Mouse (Mus musculus) gastrocnemius, postnatal 14 days (tissue): ENCODE measurements around the gene Rnf26. TPM values are rescaled to one million over a fixed set of nuclear protein-coding genes. Genes with fewer than 3 reads are reported as not detected.
"Not testable (repeated sequence)": the region's sequence is repeated elsewhere in the genome, so short reads cannot be mapped to it uniquely, and the experiment has no call there.

Source experiments
- DNase-seq: peaks from one replicate; pipeline ENCODE4 v3.0.0; 2021; ENCODE audit warnings: mixed read lengths
- intact Hi-C: fragments of 180-260 bp; cut with DNase I; formaldehyde crosslinking; loops from one replicate; pipeline ENCODE4 v1.15.1; 2025; ENCODE audit warnings: low total_unique reads
- total RNA-seq, 2 experiments: library from RNA; stranded (reverse); gene quantifications; 2 replicates each; pipeline ENCODE4 v1.2.3; 2021

The Rnf26 gene
- total RNA-seq, 2 experiments from 2014 or later, result 6.4 to 8.4 TPM

DNA sequence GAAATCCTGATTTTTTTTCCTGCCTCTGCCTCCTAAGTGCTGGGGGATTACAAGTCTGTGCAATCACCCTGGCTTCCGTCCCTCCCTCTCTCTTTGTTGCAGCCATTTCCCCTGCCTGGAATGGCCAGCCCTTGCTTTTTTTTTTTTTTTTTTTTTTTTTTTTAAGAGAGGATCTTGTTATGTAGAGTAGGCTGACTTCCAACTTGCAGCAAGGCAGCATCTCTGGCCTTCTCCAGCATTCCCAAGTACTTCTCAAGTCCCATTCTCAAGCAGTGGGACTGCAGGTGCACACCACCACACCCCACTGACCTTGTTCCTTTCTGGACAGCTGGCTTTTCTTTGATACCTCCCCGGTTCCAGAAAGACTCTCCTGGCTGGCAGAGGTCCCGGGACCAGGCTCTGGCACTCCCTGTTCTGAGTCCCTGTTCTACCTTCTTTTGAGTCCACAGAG is 14.1 kb upstream of the Rnf26 start:
- intact Hi-C loops, result no loop called here

DNA sequence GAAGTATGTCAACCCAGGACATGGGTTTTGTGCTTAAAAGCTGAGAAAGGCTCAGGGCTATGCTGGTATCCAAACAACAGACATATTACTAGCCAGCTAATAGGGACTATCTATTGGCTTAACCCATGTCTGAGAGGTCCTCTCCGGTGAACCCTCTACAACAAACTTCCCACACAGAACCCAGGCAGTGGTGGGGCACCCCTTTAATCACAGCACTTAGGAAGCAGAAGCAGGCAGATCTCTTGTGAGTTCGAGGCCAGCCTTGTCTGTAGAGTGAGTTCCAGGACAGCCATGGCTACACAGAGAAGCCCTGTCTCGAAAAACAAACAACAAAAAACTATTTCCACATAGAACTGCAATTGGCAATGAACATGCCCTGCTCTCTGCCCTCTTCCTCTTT is 13.4 kb upstream of the Rnf26 start:
- intact Hi-C loops, result no loop called here
- no peak for DNase-seq

More for the DNA sequence above, 14.1 kb upstream of the Rnf26 start:
- no peak for DNase-seq

DNA sequence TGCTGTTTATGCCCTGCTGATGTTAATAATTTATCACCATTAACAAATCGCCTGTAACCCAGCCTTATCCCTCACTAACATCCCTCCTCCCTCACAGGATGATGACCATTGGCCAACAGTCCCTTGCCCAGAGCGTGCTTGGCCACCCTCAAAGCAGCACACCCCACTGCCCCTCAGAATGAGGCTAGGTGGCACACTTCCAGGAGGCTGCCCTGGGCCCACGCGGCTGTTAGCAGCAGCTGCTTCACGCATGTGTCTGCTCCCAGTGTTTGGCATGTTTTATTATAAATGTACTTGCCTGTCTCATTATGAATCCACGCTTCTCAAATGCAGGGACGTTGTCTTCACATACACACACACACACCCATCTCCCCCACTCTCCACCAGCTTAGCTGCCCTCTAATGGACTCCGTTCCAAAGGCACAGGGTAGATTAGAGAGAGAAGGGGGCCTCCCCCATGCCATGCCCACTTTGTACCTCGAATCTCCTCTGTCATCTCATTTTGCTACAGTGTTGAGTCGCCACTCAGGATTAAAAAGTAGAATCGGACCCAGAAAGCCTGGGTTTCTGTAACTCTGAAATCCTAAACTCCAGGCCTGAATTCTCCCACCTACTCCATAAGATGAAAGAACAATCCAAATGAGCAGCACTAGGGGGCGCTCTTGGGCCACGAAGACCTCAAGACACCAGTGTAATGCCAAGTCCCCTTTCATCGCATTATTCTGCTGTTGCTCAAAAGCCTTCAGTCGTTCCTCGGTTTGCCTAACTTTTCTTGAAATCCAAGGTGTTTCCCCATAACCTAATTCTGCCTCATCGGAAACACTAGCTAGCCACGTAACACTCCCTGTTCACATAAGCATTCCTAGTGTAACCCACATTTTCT is 12.5 kb upstream of the Rnf26 start:
- intact Hi-C loops, result no loop called here
- peak; percentile 82 for DNase-seq

DNA sequence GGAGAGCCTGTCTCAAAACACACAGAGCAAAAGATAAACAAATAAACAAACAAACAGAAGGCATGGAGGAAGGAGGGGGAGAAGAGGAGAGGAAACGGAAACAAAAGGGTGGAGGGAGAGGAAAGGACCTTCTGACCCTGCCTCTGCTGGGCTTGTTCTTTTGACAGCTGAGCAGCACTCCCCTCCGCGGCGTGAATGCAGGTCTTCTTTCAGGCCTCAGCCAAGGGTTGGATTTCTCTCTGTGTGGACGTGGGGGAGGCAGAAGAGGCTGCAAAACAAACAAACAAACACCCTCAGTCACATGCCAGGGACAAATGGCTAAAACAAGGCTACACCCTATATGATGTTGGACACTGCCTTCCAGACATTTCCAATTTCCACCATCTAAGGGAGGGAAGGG is 11.7 kb upstream of the Rnf26 start:
- no peak for DNase-seq
- intact Hi-C loops, result no loop called here

DNA sequence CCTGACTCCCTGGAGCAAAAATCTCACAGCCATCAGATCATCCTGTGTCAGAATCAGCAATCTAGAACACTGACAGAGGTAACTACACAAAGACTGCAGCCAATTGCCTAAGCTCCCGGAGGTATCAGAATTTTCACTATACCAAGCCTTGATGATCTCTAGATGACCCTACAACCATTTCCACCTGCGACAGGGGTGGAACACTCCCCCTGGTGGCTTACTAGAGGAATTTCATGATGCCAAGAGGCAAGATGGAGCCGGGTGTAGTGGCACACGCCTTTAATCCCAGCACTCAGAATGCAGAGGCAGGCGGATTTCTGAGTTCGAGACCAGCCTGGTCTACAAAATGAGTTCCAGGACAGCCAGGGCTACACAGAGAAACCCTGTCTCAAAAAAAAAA is 11.0 kb upstream of the Rnf26 start:
- DNase-seq, result no peak
- intact Hi-C loops, result no loop called here

DNA sequence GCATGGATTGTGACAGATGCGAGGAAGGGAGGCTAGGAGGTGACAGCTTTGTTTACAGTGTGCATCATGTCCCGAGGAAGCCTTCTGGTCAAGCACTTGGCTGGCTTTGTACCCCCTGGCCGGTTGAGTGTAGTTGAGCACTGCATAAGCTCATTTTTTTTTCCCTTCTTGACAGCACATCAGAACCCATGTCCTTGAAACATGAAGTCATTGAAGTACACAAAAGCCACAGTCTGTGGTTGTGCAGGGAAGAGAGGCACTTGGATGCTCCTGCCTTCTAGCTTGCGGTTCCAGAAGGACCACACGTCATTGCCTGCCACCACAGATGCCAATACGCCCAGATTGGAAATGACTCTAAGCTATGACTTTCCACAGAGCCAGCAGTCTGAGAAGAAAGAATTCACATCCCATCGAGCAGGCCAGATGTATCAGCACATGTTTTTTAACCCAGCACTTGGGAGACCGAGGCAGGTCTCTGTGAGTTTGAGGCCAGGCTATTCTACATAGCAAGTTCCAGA is 6.7 kb upstream of the Rnf26 start:
- intact Hi-C loops, result no loop called here

DNA sequence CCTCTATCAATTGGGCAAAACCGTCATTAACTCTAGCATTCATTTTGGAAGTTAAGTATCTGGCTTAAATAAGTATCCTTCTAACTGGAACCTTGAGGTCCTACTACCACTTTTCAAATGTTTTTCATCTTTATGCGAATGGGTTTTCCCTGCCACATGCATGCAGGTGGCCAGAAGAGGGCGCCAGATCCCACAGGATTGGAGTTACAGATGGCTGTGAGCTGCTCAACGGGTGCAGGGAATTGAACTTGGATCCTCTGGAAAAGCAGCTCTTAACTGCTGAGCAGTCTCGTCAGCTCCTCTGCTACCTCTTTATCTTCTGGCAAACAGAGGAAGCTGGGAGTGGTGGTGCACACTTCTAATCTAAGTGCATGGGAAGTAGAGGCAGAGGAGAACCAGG is 5.7 kb upstream of the Rnf26 start:
- intact Hi-C loops, result no loop called here
- no peak for DNase-seq

More for the DNA sequence above, 6.7 kb upstream of the Rnf26 start:
- DNase-seq, result no peak

DNA sequence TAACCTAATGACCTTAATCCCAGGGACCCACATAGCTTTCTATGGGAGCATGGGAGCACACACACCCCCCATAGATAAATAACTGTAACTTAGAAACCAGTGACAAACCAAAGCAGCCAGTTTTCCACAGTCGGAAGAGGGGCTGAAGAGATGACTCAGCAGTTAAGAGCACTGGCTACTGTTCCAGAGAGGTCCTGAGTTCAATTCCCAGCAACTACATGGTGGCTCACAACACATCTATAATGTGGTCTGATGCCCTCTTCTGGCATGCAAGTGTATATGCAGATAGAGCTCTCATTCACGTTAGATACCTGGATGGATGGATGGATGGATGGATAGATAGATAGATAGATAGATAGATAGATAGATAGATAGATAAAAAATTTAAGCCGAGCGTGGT is 2.9 kb upstream of the Rnf26 start:
- intact Hi-C loops, result no loop called here
- DNase-seq, result no peak

DNA sequence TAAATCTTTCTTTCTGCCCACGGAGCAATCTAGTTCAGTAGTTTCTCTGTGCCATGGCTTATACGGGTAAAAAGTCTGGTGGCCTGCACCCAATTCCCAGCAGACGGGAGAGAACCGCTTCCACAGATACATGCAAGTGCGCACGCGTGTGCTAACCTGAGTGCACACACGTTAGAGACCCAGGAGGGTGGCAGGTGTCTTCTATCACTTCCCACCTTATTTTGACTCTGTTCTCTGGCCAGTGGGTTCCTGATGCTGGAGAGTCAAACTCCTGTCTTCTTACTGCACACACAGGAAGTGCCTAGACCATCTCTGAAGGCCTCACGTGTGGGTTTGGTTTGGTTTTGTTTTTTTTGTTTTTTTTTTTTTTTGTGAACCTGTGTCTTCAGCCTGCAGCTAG is 2.3 kb upstream of the Rnf26 start:
- intact Hi-C loops, result no loop called here
- no peak for DNase-seq

DNA sequence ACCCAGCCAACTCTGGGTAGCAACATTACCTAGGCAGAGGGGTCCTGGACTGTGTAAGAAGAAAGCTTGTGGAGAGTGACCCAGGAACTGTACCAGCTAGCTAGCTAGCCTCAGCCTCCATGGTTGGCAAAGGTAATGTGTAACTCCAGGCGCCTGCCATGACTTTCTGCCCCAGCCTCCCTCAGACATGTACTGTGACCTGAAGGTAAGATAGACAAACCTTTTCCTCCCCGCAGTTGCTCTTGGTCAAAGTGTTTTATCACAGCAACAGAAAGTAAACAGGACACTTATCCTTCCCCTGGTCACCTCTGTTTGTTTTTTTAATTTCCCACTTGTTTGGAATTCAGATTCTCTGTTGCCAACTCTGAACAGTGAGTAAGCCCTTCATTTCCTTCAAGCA is 1.1 kb upstream of the Rnf26 start:
- intact Hi-C loops, result no loop called here
- no peak for DNase-seq

DNA sequence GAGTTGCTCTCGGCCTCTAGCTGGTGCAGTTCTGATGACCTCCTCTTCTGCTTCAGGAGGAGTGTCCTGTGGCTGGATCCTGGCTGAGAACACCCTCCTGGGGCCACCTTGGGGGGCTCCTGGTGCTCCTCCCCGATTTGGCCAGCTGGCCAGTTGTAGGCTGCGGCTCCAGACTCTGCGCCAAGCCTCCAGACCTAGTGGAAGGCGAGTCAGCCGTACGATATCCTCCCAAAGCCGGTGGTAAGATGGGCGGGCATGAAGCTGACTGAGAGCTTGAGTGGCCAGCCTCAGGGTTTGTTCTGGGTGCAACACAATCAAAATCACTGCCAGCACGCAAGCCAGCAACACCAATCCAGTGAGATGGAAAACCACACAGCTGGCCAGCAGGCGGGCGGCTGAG is 1.4 kb downstream of the Rnf26 start:
- intact Hi-C loops, result not testable (repeated sequence)

DNA sequence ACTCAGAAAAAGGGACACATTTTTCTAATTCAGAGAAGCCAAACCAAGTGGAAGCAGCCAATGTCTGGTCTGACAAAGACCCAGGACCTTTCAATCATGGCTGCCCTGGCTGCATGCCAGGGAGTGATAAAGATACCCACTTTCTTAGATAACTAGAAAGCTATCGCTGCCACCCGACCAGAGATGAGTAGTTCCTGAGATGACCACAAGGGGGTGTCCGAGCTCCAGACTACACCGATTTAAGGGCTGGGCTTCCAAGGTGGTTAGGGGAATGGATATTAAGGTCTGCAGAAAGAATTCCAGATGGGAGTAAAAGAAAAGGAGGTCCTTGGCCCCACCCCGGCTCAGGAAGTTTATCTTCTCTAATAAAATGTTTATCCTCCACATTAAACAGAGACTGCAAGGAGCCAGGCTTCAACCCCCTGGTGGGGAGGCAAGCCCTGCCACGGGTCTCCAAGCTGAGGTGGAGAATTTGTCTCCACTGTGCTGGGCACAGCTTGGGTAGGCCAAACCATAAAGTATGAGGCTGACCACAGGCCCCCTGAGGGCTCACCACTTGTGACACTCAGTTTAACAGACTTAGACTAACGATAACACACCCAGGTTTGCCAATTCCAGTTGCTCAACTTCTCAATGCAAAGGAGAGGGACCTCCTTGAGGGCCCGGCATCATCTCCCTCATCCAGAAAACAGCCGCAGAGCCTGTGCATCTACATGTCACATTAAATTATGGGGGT is 3.8 kb downstream of the Rnf26 start:
- intact Hi-C loops, result no loop called here
- peak; percentile 60 for DNase-seq

More for the DNA sequence above, 1.4 kb downstream of the Rnf26 start:
- not testable (repeated sequence) for DNase-seq

DNA sequence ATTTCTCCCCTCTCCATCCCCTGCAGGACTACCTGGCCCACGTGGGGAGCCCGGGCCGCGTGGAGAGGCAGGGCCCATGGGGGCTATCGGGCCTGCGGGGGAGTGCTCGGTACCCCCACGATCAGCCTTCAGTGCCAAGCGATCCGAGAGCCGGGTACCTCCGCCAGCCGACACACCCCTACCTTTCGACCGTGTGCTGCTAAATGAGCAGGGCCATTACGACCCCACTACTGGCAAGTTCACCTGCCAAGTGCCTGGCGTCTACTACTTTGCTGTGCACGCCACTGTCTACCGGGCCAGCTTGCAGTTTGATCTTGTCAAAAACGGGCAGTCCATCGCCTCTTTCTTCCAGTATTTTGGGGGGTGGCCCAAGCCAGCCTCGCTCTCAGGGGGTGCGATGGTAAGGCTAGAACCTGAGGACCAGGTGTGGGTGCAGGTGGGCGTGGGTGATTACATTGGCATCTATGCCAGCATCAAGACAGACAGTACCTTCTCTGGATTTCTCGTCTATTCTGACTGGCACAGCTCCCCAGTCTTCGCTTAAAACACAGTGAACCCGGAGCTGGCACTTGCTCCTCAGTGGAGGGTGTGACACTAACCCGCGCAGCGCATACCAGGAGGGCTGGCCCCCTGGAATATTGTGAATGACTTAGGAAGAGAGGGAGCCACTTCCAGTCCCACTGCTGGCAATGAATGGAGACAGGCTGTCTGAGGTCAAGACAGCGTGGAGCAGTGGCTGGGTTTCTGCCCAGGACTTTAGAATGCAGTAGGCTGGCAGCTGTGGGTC is 4.9 kb downstream of the Rnf26 start:
- intact Hi-C loops, result no loop called here
- DNase-seq, result no peak

DNA sequence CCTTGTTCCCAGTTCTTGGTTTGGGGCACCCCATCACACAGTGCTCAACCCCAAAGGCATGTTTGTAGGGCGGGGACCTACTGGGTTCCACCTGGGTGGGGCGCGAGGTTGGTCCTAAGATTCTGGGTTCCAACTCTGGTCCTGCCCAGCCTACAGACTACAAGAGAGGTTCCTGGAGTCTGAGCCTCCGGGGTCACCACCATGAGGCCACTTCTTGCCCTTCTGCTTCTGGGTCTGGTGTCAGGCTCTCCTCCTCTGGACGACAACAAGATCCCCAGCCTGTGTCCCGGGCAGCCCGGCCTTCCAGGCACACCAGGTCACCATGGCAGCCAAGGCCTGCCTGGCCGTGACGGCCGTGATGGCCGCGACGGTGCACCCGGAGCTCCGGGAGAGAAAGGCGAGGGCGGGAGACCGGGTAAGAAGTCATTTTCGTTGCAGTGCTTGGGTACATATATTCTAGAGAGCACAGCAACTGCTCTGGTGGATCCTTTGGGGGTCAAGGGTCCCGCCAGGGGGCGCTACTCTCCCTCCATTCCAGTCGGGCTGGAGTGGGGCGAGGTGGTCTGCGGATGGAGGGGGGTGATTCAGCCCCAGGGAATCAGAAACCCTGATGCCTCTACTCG is 5.6 kb downstream of the Rnf26 start:
- intact Hi-C loops, result no loop called here
- DNase-seq, result peak; percentile 76

DNA sequence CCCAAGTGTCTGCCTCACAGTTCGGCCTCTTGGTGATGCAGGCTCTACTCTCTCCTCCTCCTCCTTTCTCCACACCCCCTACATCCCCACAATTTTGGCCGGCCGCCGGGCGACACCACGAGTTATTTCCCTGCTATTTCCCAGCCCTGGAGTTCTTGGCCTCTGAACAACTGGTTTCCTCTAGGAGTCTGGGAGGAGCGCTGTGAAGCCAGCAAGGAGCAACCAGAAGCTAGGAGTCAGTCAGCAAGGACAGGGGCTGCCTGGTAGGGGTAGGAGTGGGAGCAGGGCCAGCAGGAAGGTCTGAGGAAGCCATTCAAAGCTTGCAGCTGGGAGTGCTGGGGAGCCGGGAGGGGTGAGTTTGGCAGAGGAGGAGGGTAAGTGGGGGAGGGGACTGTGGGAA is 6.2 kb downstream of the Rnf26 start, which contains the start of gene C1qtnf5:
C1qtnf5 (plus strand) TSS at position 136 of the 400 bp plus-strand sequence.
- intact Hi-C loops, result no loop called here
- peak; percentile 94 for DNase-seq

DNA sequence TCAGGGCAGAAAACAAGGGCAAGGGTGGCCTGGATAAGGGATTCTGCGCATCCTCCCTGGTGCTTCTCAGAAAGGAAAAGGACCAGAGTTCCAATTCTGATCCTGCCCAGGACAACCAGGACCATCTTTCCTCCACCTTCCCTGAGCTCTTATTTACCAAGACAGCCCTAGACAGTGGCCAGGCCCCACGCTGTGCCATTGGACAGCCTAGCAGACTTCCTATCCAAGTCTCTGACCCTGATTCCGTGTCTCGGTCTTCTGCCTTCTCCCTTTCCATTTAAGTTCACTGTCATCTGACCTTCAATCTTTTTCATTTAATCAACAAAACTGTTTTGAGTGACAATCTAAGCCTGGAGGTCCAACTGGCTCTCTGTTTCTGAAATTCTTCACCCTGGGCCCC is 6.7 kb downstream of the Rnf26 start:
- no peak for DNase-seq
- intact Hi-C loops, result no loop called here

DNA sequence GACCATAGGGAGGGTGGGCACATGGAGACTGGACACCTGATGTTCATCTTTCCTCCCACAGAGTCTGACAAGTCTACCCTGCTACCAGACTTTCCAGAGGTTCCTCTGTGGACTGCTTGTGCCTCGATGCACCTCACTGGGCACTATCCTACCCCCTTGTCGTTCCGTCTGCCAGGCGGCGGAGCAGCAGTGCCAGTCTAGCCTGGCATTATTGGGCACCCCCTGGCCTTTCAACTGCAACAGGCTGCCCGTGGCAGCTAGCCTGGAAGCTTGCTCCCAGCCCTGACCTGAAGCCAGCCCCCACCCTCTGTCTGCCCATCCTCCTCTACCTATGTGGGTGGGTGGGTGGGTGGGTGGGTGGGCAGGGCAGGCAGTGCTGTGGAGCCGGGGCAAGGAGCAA is 7.1 kb downstream of the Rnf26 start:
- no peak for DNase-seq
- intact Hi-C loops, result no loop called here

DNA sequence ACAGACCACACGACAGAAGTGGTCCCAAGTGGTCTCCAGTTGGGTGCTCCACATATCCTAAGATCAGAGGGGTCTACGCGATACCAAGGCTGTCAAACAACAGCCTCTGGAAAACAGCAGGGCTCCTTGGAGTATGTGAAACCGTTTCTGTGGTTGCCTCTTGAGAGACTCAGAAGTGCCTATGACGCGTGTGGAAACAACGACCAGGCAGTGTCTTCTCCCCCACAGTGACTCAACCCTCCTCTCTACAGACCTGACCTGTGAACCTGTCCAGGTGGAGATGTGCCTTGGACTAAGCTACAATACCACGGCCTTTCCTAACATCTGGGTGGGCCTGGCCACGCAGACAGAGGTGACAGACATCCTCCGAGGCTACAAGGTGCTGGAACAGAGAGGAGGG is 7.5 kb downstream of the Rnf26 start:
- no peak for DNase-seq
- intact Hi-C loops, result no loop called here

DNA sequence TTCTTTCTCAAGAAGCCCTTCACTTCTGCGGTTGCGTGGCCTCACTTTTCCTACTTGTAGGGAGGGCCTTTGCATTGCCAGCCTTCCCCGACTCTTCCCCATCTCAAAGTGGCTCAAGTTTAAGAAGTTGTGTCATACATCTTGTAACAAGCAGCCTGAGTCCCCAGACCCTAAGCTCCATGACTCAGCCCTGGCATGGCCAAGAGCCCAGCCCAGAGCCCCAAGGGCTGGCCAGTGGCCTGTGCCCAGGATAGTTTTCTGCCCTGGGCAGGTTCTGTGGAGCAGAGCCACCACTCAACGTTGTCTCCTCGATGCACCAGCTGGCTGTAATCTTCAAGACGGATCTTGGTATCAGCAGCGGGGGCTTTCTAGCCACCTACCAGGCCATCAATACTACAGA is 8.4 kb downstream of the Rnf26 start:
- intact Hi-C loops, result no loop called here
- peak; percentile 42 for DNase-seq
